Mouse (Mus musculus) ES-E14 (cell line): ENCODE measurements around the gene Cs.

Experiments
- MAFK ChIP-seq: IDR thresholded peaks from 2 replicates; pipeline ENCODE4 v1.6.1; 2014; ENCODE audit warnings: mild to moderate bottlenecking, low read depth, low read length, inconsistent platforms; ENCODE audit not compliant: insufficient read depth
- ZC3H11A ChIP-seq: IDR thresholded peaks from 2 replicates; pipeline ENCODE4 v1.6.1; 2012; ENCODE audit warnings: low read depth, mild to moderate bottlenecking, inconsistent platforms, low read length, borderline replicate concordance

DNA sequence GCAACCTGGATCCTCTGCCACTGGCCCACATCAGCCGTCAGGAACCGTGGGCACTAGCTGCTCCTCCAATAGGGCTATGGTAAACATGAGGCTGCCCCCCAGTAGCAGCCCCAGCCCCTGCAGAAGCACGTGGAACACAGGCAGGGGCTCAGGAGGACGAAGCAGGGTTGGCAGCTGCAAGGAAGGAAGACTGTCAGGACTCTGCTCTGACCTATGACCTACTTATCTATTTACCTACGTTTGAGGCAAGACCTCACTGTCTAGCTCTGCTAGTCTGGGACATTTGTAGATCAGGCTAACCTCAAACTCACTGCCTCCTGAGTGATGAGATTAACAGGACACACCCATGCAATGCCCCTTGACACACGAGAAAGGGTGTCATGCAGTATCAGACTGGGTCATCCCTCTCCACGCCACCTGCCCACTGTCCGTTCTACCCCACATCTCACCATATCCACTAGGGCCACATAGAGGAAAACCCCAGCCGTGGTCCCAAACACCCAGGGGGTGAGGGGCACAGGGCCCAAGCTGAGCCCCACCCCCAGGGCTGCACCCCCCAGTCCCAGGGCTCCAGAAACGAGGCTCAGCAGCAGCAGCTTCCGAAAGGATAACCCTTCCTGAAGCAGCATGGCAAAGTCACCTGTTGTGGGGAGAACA lies 58.6 kb downstream of the Cs start:
- TF ChIP-seq ZC3H11A (no peak), MAFK (no peak)
